Mouse (Mus musculus) forebrain, embryonic 14.5 days (tissue): ENCODE data around the gene Msl1. TPM values are rescaled to one million over a fixed set of nuclear protein-coding genes. Genes with fewer than 3 reads are reported as not detected.

Source experiments
- ATAC-seq: fragments of 200-750 bp; cut with Nextera tagmentation; 2 replicates; pipeline ENCODE4 v1.8.0; 2017; ENCODE audit warnings: mild to moderate bottlenecking, moderate library complexity
- DNase-seq: peaks from one replicate; pipeline ENCODE4 v3.0.0-alpha.2; 2015; ENCODE audit warnings: low spot score
- H3K27ac ChIP-seq: fragments of 300-500 bp; sonication (generic); 2 replicates; pipeline ENCODE4 v1.5.1; 2014; ENCODE audit warnings: low read depth, mild to moderate bottlenecking, control low read depth, low read length, moderate library complexity
- H3K27me3 ChIP-seq: fragments of 300-500 bp; sonication (generic); replicated peaks from 2 replicates; pipeline ENCODE4 v1.6.1; 2014; ENCODE audit warnings: low read length, control low read depth, mixed read lengths; ENCODE audit not compliant: control insufficient read depth, insufficient read depth
- H3K36me3 ChIP-seq: fragments of 300-500 bp; sonication (generic); 2 replicates; pipeline ENCODE4 v1.6.1; 2014; ENCODE audit warnings: low read length, control low read depth; ENCODE audit not compliant: control insufficient read depth, insufficient read depth
- H3K4me1 ChIP-seq: fragments of 300-500 bp; sonication (generic); 2 replicates; pipeline ENCODE4 v1.6.1; 2014; ENCODE audit warnings: antibody characterized with exemption, low read length, control low read depth; ENCODE audit not compliant: control insufficient read depth, insufficient read depth
- H3K4me2 ChIP-seq: fragments of 300-500 bp; sonication (generic); 2 replicates; pipeline ENCODE4 v1.6.1; 2014; ENCODE audit warnings: mild to moderate bottlenecking, control low read depth, low read length
- H3K4me3 ChIP-seq: fragments of 300-500 bp; sonication (generic); 2 replicates; pipeline ENCODE4 v1.5.1; 2014; ENCODE audit warnings: low read depth, low read length, control low read depth
- H3K9ac ChIP-seq: fragments of 300-500 bp; sonication (generic); 2 replicates; pipeline ENCODE4 v1.6.1; 2014; ENCODE audit warnings: mild to moderate bottlenecking, low read length, control low read depth, moderate library complexity
- H3K9me3 ChIP-seq: fragments of 300-500 bp; sonication (generic); replicated peaks from 2 replicates; pipeline ENCODE4 v1.6.1; 2016; ENCODE audit warnings: low read length, control low read depth, mixed read lengths; ENCODE audit not compliant: control insufficient read depth
- WGBS: fragments of 180-500 bp; shearing (Covaris S2); extraction: QIAGEN DNeasy Blood & Tissue Kit; methylation state at CpG from one replicate; pipeline ENCODE4 v1.1.7; 2014; 5-methylcytosine and 5-hydroxymethylcytosine counted together
- polyA plus RNA-seq: library from polyadenylated mRNA; unstranded; fragments of >200 nt; fragmentation: Nextera tagmentation; extraction: Ambion mirVana; gene quantifications from 2 replicates; pipeline ENCODE4 v1.2.1, GENCODE M21; 2014

Msl1 gene
- polyA plus RNA-seq, 1 experiment from 2014 or later: 19.3 TPM

GRCm38 (mm10) chr11:98795714-98796514, 598 bp downstream of the Msl1 start:
- Histone ChIP-seq H3K4me1 (peaks cover 26% of the 10 kb centered on the region), H3K4me2 (peak overlapping the region; percentile 88), H3K4me3 (peak overlapping the region; percentile 100), H3K9ac (peak overlapping the region; percentile 100), H3K9me3 (no peaks in the 10 kb centered on the region), H3K36me3 (peaks cover 28% of the 10 kb centered on the region), H3K27ac (peak overlapping the region; percentile 100), H3K27me3 (no peaks in the 10 kb centered on the region)
- DNase-seq (peak; percentile 58), ATAC-seq (peak; percentile 19)
- WGBS: under 1% methylated on average over 70 of the region's 74 CpGs

GRCm38 (mm10) chr11:98796515-98797216, 1.4 kb downstream of the Msl1 start:
- H3K4me1 ChIP-seq: peaks cover 26% of the 10 kb centered on the region
- no peaks in the 10 kb centered on the region for H3K9me3 ChIP-seq
- peak overlapping the region; percentile 100 for H3K9ac ChIP-seq
- WGBS: 4% methylated on average over 23 of the region's 23 CpGs
- peak; percentile 57 for ATAC-seq
- H3K27me3 ChIP-seq: no peaks in the 10 kb centered on the region
- H3K27ac ChIP-seq: peak overlapping the region; percentile 100
- H3K36me3 ChIP-seq: peaks cover 36% of the 10 kb centered on the region
- DNase-seq: peak; percentile 92
- peak overlapping the region; percentile 100 for H3K4me3 ChIP-seq
- peak overlapping the region; percentile 88 for H3K4me2 ChIP-seq

- H3K4me1 ChIP-seq: peaks cover 26% of the 10 kb centered on the region
Measured at GRCm38 (mm10) chr11:98797306-98797705, 2.0 kb downstream of the Msl1 start.

GRCm38 (mm10) chr11:98797909-98798308, 2.6 kb downstream of the Msl1 start:
- Histone ChIP-seq H3K36me3 (peaks cover 48% of the 10 kb centered on the region), H3K27me3 (no peaks in the 10 kb centered on the region), H3K27ac (no peak overlapping the region), H3K4me2 (peak overlapping the region; percentile 88), H3K4me1 (peaks cover 26% of the 10 kb centered on the region), H3K9me3 (no peaks in the 10 kb centered on the region), H3K9ac (peak overlapping the region; percentile 100), H3K4me3 (peak overlapping the region; percentile 100)
- 35% methylated on average over 4 of the region's 4 CpGs for WGBS
- no peak for ATAC-seq
- DNase-seq: no peak

More at GRCm38 (mm10) chr11:98797306-98797705, 2.0 kb downstream of the Msl1 start:
- 12% methylated on average over 5 of the region's 5 CpGs for WGBS
- H3K36me3 ChIP-seq: peaks cover 42% of the 10 kb centered on the region
- no peak overlapping the region for H3K27ac ChIP-seq
- H3K4me2 ChIP-seq: peak overlapping the region; percentile 88
- peak overlapping the region; percentile 100 for H3K4me3 ChIP-seq
- ATAC-seq (no peak), DNase-seq (no peak)
- no peaks in the 10 kb centered on the region for H3K9me3 ChIP-seq
- no peaks in the 10 kb centered on the region for H3K27me3 ChIP-seq
- peak overlapping the region; percentile 100 for H3K9ac ChIP-seq

- DNase-seq: no peak
- H3K36me3 ChIP-seq: peaks cover 86% of the 10 kb centered on the region
Measured at GRCm38 (mm10) chr11:98804605-98805004, 9.3 kb downstream of the Msl1 start, which contains the start of gene Casc3. TSS of gene Casc3 (plus strand) at chr11:98804905.

GRCm38 (mm10) chr11:98808417-98808816, 13.1 kb downstream of the Msl1 start:
- Histone ChIP-seq H3K4me1 (peaks cover 8% of the 10 kb centered on the region), H3K4me3 (no peak overlapping the region), H3K4me2 (no peak overlapping the region), H3K27ac (no peak overlapping the region), H3K27me3 (no peaks in the 10 kb centered on the region), H3K9ac (no peak overlapping the region), H3K9me3 (no peaks in the 10 kb centered on the region), H3K36me3 (peaks cover 69% of the 10 kb centered on the region)
- ATAC-seq (no peak), DNase-seq (no peak)
- 76% methylated on average over 2 of the region's 2 CpGs for WGBS

More at GRCm38 (mm10) chr11:98804605-98805004, 9.3 kb downstream of the Msl1 start, which contains the start of gene Casc3:
- no peak within 1 kb of the TSS for H3K4me3 ChIP-seq
- no peaks in the 10 kb centered on the region for H3K27me3 ChIP-seq
- no peak within 1 kb of the TSS for H3K9ac ChIP-seq
- H3K4me2 ChIP-seq: no peak within 1 kb of the TSS
- H3K9me3 ChIP-seq: no peaks in the 10 kb centered on the region
- 95% methylated on average over 5 of the region's 5 CpGs for WGBS
- no peak within 1 kb of the TSS for H3K27ac ChIP-seq
- no peak for ATAC-seq
- H3K4me1 ChIP-seq: no peaks in the 10 kb centered on the region; the same call in 1 of the 2 replicates

- Histone ChIP-seq H3K9me3 (no peaks in the 10 kb centered on the region), H3K27me3 (no peaks in the 10 kb centered on the region), H3K9ac (peak overlapping the region; percentile 87), H3K4me1 (peaks cover 8% of the 10 kb centered on the region), H3K27ac (peak overlapping the region; percentile 93), H3K4me2 (peak overlapping the region; percentile 82), H3K4me3 (peak overlapping the region; percentile 93), H3K36me3 (peaks cover 69% of the 10 kb centered on the region)
- peak; percentile 99 for ATAC-seq
- under 1% methylated on average over 81 of the region's 84 CpGs for WGBS
- peak; percentile 99 for DNase-seq
Measured at GRCm38 (mm10) chr11:98809457-98810290, 14.4 kb downstream of the Msl1 start.

- WGBS: 80% methylated on average over 7 of the region's 7 CpGs
- no peak overlapping the region for H3K27ac ChIP-seq
Measured at GRCm38 (mm10) chr11:98810686-98811085, 15.4 kb downstream of the Msl1 start.

More at GRCm38 (mm10) chr11:98810686-98811085, 15.4 kb downstream of the Msl1 start:
- DNase-seq: no peak
- peak overlapping the region; percentile 82 for H3K4me2 ChIP-seq
- H3K9ac ChIP-seq: peak overlapping the region; percentile 87
- peaks cover 8% of the 10 kb centered on the region for H3K4me1 ChIP-seq
- no peak for ATAC-seq
- H3K9me3 ChIP-seq: no peaks in the 10 kb centered on the region
- H3K27me3 ChIP-seq: no peaks in the 10 kb centered on the region
- peak overlapping the region; percentile 93 for H3K4me3 ChIP-seq
- H3K36me3 ChIP-seq: peaks cover 67% of the 10 kb centered on the region
